Mouse (Mus musculus) cerebellum, adult 2 months (tissue): ENCODE results near the gene Dusp1.

ENCODE experiments used
- CTCF ChIP-seq: fragments of 200-500 bp; IDR thresholded peaks from 2 replicates; pipeline ENCODE4 v1.5.1; 2011; ENCODE audit warnings: low read depth, mild to moderate bottlenecking, control low read depth, low read length, moderate library complexity, borderline replicate concordance; ENCODE audit not compliant: insufficient read depth
- POLR2A ChIP-seq: fragments of 200-500 bp; IDR thresholded peaks from 2 replicates; pipeline ENCODE4 v1.6.1; 2011; ENCODE audit warnings: low read length, control low read depth, borderline replicate concordance; ENCODE audit not compliant: insufficient read depth

GRCm38 (mm10) chr17:26603311-26603710, 41.4 kb upstream of the Dusp1 start:
- no peak for TF ChIP-seq CTCF
- no peak for TF ChIP-seq POLR2A
